Mouse (Mus musculus) spleen, adult 2 months (tissue): Measurements from ENCODE around the gene Clta. TPM values are rescaled to one million over a fixed set of nuclear protein-coding genes. Genes with fewer than 3 reads are reported as not detected.
A peak's percentile ranks its signal among the peaks of the same experiment; 100 is the strongest.

Experiments
- DNase-seq, 2 experiments: peaks; one replicate each; pipeline versions ENCODE4 v3.0.0 to v3.0.0-alpha.2; 2012 to 2021; ENCODE audit warnings: low spot score in 2 of 2, low read depth in 1 of 2
- H3K27ac ChIP-seq: fragments of 200-500 bp; 2 replicates; pipeline ENCODE4 v1.5.1; 2012; ENCODE audit warnings: low read length, inconsistent platforms; ENCODE audit not compliant: insufficient read depth
- H3K27me3 ChIP-seq: fragments of 200-500 bp; 2 replicates; pipeline ENCODE4 v1.6.1; 2012; ENCODE audit warnings: mild to moderate bottlenecking, moderate library complexity, low read length, inconsistent platforms; ENCODE audit not compliant: control insufficient read depth, insufficient read depth
- H3K36me3 ChIP-seq: fragments of 200-500 bp; 2 replicates; pipeline ENCODE4 v1.6.1; 2012; ENCODE audit warnings: mild to moderate bottlenecking, low read length, inconsistent platforms; ENCODE audit not compliant: control insufficient read depth, insufficient read depth
- H3K4me1 ChIP-seq: fragments of 200-500 bp; 2 replicates; pipeline ENCODE4 v1.6.1; 2011; ENCODE audit warnings: inconsistent platforms; ENCODE audit not compliant: control insufficient read depth, insufficient read depth, insufficient read length
- H3K4me3 ChIP-seq: fragments of 200-500 bp; 2 replicates; pipeline ENCODE4 v1.5.1; 2011; ENCODE audit warnings: mild to moderate bottlenecking, inconsistent platforms; ENCODE audit not compliant: insufficient read depth, insufficient read length; ENCODE audit errors: extremely low read depth
- CTCF ChIP-seq: fragments of 200-500 bp; IDR thresholded peaks from 2 replicates; pipeline ENCODE4 v1.5.1; 2011; ENCODE audit warnings: mild to moderate bottlenecking, inconsistent platforms; ENCODE audit not compliant: insufficient read depth, insufficient read length, insufficient replicate concordance; ENCODE audit errors: extremely low read depth
- POLR2A ChIP-seq: fragments of 200-500 bp; IDR thresholded peaks from 2 replicates; pipeline ENCODE4 v1.6.1; 2011; ENCODE audit warnings: low read depth, low read length, inconsistent platforms
- WGBS: fragments of 180-500 bp; shearing (Covaris S2); methylation state at CpG from one replicate; pipeline ENCODE4 v1.1.7; 2018; 5-methylcytosine and 5-hydroxymethylcytosine counted together
- polyA plus RNA-seq: library from polyadenylated mRNA; depleted of rRNA; stranded (reverse); fragments of >200 nt; gene quantifications from 2 replicates; pipeline ENCODE4 v1.2.3, GENCODE M21; 2012

The Clta gene
- polyA plus RNA-seq, 1 experiment, result 183 TPM

DNA sequence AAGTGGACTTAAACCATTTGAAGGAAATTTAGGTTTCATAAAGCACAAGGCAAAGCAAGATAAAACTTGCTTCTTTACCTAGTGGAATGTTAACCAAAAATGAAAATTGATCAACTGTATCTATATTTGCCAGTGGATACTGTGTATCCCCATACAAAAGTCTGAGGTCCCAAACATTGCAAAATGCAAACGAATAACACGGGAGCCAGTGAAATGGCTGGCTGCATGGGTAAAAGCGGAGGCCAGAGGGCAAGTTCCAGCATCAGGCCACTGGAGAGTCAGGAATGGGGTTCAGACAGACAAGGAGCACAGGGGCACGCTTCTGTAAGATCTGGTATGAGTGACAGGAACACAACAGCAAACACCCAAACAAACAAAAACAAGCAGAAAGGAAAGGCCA, 66.4 kb downstream of the Clta start:
- Histone ChIP-seq H3K27ac (no peak overlapping the region), H3K4me3 (no peak overlapping the region), H3K36me3 (no peaks in the 10 kb centered on the region), H3K27me3 (no peaks in the 10 kb centered on the region), H3K4me1 (peaks cover 13% of the 10 kb centered on the region; the same call in 1 of the 2 replicates)
- DNase-seq, result no peak
- 84% methylated on average over 4 of the region's 4 CpGs for WGBS
- no peak for TF ChIP-seq POLR2A
- no peak for TF ChIP-seq CTCF

DNA sequence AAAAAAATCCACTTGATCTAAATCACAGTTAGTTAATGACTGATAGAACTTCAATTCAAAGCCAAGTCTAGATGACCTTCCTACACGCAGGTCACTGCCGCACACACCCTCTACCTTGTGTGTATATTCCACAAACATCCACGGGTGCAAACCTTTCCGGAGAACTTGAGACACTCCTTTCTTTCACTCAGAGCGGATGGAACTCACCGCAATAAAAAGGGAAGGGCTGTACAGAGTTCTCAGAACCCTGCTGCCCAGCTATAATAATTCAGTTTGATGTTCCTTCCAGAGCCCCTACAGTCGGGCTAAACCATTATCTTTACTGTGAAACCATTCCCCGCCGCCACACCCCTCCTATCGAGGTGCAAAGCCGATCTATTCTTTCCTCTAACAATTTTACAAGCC, 67.5 kb downstream of the Clta start:
- H3K27ac ChIP-seq, result no peak overlapping the region

DNA sequence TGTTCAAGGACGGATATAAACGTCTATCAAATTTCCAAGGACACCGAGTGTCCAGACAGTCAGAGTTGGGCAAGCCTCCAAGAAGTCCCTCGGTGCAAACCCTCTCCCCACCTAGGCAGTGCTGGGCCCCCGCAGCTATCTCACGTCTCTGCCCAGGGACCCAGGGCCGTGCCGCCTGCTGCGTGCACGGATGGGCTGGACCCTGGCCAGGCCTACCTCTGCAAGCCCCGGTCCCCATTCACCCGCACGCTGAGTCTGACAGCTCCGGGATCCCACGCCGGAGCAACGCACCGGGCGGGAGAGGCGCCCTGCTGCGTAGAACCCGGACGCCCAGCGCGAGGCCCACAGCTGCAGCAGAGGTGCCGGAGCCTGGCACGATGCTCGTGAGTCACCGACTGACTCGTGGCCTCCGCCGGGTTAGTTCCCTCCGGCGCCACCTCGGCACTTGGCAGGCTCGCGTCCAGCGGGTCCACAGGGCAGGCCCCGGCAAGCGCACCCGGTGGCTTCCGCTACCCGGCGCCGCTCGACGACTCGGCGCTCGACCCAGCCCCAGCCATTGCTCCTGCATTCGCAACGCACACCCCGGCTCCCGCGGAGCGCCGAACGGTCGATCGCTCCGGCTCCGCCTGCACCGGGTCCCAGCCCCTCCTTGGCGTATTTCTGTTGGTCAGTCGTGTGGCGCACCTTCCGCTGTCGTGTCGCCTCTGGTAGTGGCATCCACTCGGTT, 68.1 kb downstream of the Clta start:
- TF ChIP-seq CTCF, result no peak
- peak; percentile 20; the same call in 1 of the 2 replicates for TF ChIP-seq POLR2A
- Histone ChIP-seq H3K4me3 (peak overlapping the region; percentile 79), H3K4me1 (peaks cover 13% of the 10 kb centered on the region; the same call in 1 of the 2 replicates), H3K36me3 (no peaks in the 10 kb centered on the region), H3K27ac (peak overlapping the region; percentile 85), H3K27me3 (no peaks in the 10 kb centered on the region)
- DNase-seq, result peak; percentile 67 to 93
- WGBS, result under 1% methylated on average over 70 of the region's 70 CpGs

More for the DNA sequence above, 67.5 kb downstream of the Clta start:
- TF ChIP-seq CTCF, result no peak
- TF ChIP-seq POLR2A, result no peak
- H3K36me3 ChIP-seq, result no peaks in the 10 kb centered on the region
- H3K4me3 ChIP-seq, result peak overlapping the region; percentile 79
- H3K27me3 ChIP-seq, result no peaks in the 10 kb centered on the region
- DNase-seq, result no peak
- 1% methylated on average over 11 of the region's 11 CpGs for WGBS
- H3K4me1 ChIP-seq, result peaks cover 13% of the 10 kb centered on the region; the same call in 1 of the 2 replicates

DNA sequence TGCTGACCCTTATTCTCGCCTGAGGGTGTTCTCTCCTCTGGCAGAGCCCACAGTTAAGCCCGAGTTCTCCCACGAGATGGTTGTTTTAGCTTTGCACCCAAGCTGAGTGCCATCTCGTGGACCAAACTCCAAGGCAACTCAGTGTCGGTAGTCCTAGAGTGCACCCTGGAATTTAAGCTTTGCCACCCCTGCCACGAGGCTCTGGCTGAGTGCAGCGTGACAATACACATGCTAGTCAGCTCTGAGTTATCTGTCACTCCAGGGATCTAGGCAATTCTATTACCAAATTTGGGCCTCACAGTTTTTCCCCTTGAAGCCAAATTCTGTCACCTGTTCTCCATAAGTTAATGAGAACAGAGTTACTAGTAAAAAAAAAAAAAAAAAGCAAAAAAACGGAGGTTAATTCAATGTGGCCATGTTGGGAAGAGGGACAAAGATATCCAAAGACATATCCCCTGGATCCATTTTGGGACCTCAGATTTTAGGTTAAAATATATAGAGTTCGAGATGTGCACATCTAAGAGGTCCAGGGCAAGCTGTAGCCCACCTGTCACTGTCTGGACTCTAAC, 68.7 kb downstream of the Clta start:
- H3K36me3 ChIP-seq, result no peaks in the 10 kb centered on the region
- peak overlapping the region; percentile 79 for H3K4me3 ChIP-seq
- TF ChIP-seq CTCF, result no peak
- TF ChIP-seq POLR2A, result no peak
- H3K4me1 ChIP-seq, result peaks cover 13% of the 10 kb centered on the region; the same call in 1 of the 2 replicates
- WGBS, result 11% methylated on average over 9 of the region's 9 CpGs
- no peak for DNase-seq
- H3K27me3 ChIP-seq, result no peaks in the 10 kb centered on the region
- peak overlapping the region; percentile 85 for H3K27ac ChIP-seq

DNA sequence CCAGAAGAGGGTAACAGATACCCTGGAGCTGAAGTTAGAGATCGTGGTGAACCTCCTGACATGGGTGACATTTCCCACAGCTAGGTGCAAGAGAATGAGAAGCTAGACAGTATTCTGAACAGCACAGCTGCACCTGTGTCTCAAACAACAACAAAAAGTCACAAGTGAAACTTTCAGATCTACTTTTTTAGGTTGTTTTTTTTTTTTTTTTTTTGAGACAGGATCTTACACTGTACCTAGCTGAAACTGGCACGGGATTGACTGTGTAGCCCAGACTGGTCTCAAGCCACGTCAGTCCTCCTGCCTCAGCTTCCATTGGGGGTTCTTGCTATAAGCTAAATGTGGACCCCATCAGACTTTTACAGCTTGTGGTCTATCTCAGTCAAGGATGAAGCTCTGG, 69.5 kb downstream of the Clta start:
- no peaks in the 10 kb centered on the region for H3K27me3 ChIP-seq
- H3K27ac ChIP-seq, result peak overlapping the region; percentile 39
- 32% methylated on average over 3 of the region's 3 CpGs for WGBS
- peaks cover 13% of the 10 kb centered on the region; the same call in 1 of the 2 replicates for H3K4me1 ChIP-seq
- no peaks in the 10 kb centered on the region for H3K36me3 ChIP-seq
- DNase-seq, result peak in 1 of 2 experiments; percentile 43
- no peak for TF ChIP-seq POLR2A
- TF ChIP-seq CTCF, result no peak
- H3K4me3 ChIP-seq, result no peak overlapping the region

DNA sequence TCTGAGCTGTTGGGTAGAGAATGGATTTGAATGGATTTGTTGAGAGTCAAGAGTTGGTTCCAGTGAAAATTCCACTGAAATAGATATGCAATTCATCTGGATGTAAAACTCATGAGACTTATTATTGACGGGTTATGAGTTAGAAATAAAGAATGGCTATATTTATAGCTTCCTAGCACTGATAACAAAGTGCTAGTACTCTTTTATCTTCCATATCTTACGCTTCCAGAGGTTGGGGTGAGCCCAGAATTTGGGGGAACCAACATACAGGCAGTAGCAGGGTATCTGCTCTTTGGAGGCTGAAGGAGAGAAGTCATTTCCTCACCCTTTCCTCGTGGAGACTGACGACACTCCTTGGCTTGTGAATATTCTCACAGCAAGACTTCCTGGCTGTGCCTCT, 70.2 kb downstream of the Clta start:
- Histone ChIP-seq H3K27ac (no peak overlapping the region), H3K36me3 (no peaks in the 10 kb centered on the region), H3K4me3 (no peak overlapping the region), H3K27me3 (no peaks in the 10 kb centered on the region), H3K4me1 (peaks cover 13% of the 10 kb centered on the region; the same call in 1 of the 2 replicates)
- DNase-seq, result no peak
- whole genome bisulfite sequencing, result 82% methylated on average over 4 of the region's 4 CpGs
- TF ChIP-seq POLR2A, result no peak
- no peak for TF ChIP-seq CTCF
